Mouse (Mus musculus) liver, embryonic 14.5 days (tissue): ENCODE measurements around the gene Smlr1. TPM values are rescaled to one million over a fixed set of nuclear protein-coding genes. Genes with fewer than 3 reads are reported as not detected.

Experiments used
- ATAC-seq: fragments of 200-750 bp; cut with Nextera tagmentation; 2 replicates; pipeline ENCODE4 v1.8.0; 2017; ENCODE audit warnings: moderate number of reproducible peaks, mild to moderate bottlenecking, moderate library complexity; ENCODE audit not compliant: insufficient read depth
- DNase-seq, 3 experiments: peaks; one replicate each; pipeline ENCODE4 v3.0.0-alpha.2; 2012 to 2013; ENCODE audit warnings: low read depth in 3 of 3, low spot score in 3 of 3
- H3K27ac ChIP-seq: fragments of 300-500 bp; sonication (generic); 2 replicates; pipeline ENCODE4 v1.5.1; 2014; ENCODE audit warnings: moderate library complexity, mild to moderate bottlenecking, control low read depth, inconsistent platforms
- H3K27me3 ChIP-seq: fragments of 300-500 bp; sonication (generic); 2 replicates; pipeline ENCODE4 v1.6.1; 2014; ENCODE audit warnings: mild to moderate bottlenecking, low read length, moderate library complexity; ENCODE audit not compliant: control insufficient read depth, insufficient read depth
- H3K36me3 ChIP-seq: fragments of 300-500 bp; sonication (generic); replicated peaks from 2 replicates; pipeline ENCODE4 v1.6.1; 2014; ENCODE audit warnings: low read depth; ENCODE audit not compliant: control insufficient read depth, insufficient read depth
- H3K4me1 ChIP-seq, 2 experiments: fragments of 200-500 bp in 1 of 2; fragments of 300-500 bp in 1 of 2; sonication (generic) in 1 of 2; replicated peaks; 2 replicates each; pipeline ENCODE4 v1.6.1; 2012 to 2014; ENCODE audit warnings: antibody characterized with exemption in 1 of 2, inconsistent platforms in 1 of 2, low read length in 1 of 2; ENCODE audit not compliant: control insufficient read depth in 2 of 2, insufficient read depth in 2 of 2
- H3K4me2 ChIP-seq: fragments of 300-500 bp; sonication (generic); 2 replicates; pipeline ENCODE4 v1.6.1; 2014; ENCODE audit warnings: low read depth, mild to moderate bottlenecking, control low read depth, moderate library complexity
- H3K4me3 ChIP-seq, 2 experiments: fragments of 200-500 bp in 1 of 2; fragments of 300-500 bp in 1 of 2; sonication (generic) in 1 of 2; 2 replicates each; pipeline ENCODE4 v1.5.1; 2012 to 2014; ENCODE audit warnings: low read depth in 2 of 2, low read length in 2 of 2, mild to moderate bottlenecking in 2 of 2, control low read depth in 1 of 2, inconsistent platforms in 1 of 2, moderate library complexity in 1 of 2; ENCODE audit not compliant: insufficient read depth in 1 of 2
- H3K9ac ChIP-seq: fragments of 300-500 bp; sonication (generic); replicated peaks from 2 replicates; pipeline ENCODE4 v1.6.1; 2014; ENCODE audit warnings: mild to moderate bottlenecking, control low read depth, moderate library complexity
- H3K9me3 ChIP-seq: fragments of 300-500 bp; sonication (generic); 2 replicates; pipeline ENCODE4 v1.6.1; 2016; ENCODE audit warnings: low read length, mixed read lengths; ENCODE audit not compliant: control insufficient read depth
- CTCF ChIP-seq: IDR thresholded peaks from 2 replicates; pipeline ENCODE4 v1.5.1; 2016; ENCODE audit warnings: antibody characterized with exemption, low read depth, control low read depth
- EP300 ChIP-seq: IDR thresholded peaks from 2 replicates; pipeline ENCODE4 v1.6.1; 2016; ENCODE audit warnings: antibody characterized with exemption, low read depth
- WGBS: fragments of 180-500 bp; shearing (Covaris S2); extraction: QIAGEN DNeasy Blood & Tissue Kit; methylation state at CpG from one replicate; pipeline ENCODE4 v1.1.7; 2014; ENCODE audit not compliant: insufficient replicate concordance; 5-methylcytosine and 5-hydroxymethylcytosine counted together
- polyA plus RNA-seq, 2 experiments: library from polyadenylated mRNA; depleted of rRNA in 1 of 2; stranded (reverse) in 1 of 2; unstranded in 1 of 2; fragments of >200 nt; fragmentation: Nextera tagmentation in 1 of 2; extraction: Ambion mirVana in 1 of 2; gene quantifications; 2 replicates each; pipeline versions ENCODE4 v1.2.1 to v1.2.3; 2012 to 2014

Smlr1 gene
- polyA plus RNA-seq, 2 experiments = 16.5 to 17.7 TPM

- Histone ChIP-seq H3K9me3 (no peaks in the 10 kb centered on the region), H3K27ac (no peak overlapping the region), H3K9ac (no peak overlapping the region), H3K4me1 (no peaks in the 10 kb centered on the region), H3K36me3 (no peaks in the 10 kb centered on the region), H3K4me3 (no peak overlapping the region), H3K27me3 (no peaks in the 10 kb centered on the region), H3K4me2 (no peak overlapping the region)
- no peak for TF ChIP-seq CTCF
- no peak for TF ChIP-seq EP300
- ATAC-seq = no peak
- WGBS = 65% methylated on average over 3 of the region's 3 CpGs
- no peak for DNase-seq
These were observed 56.4 kb downstream of the Smlr1 start for GRCm38 (mm10) chr10:25479716-25480115.

Other genes with a start within 250 kb of the Smlr1 start
- 6.5 and 14.3 TPM in 2 replicates for gene Akap7, start 228.4 kb downstream of the Smlr1 start, polyA plus RNA-seq (2012; rRNA removed)
- 26.8 and 33.4 TPM in 2 replicates for gene Akap7, start 228.4 kb downstream of the Smlr1 start, polyA plus RNA-seq (2014; fragmentation: Nextera tagmentation; extraction: Ambion mirVana)
- 7.3 and 11.7 TPM in 2 replicates for gene Epb41l2, start 176.5 kb downstream of the Smlr1 start, polyA plus RNA-seq (2012; rRNA removed)
- 6.8 and 8.0 TPM in 2 replicates for gene Epb41l2, start 176.5 kb downstream of the Smlr1 start, polyA plus RNA-seq (2014; fragmentation: Nextera tagmentation; extraction: Ambion mirVana)